Mouse (Mus musculus) olfactory bulb, adult 2 months (tissue): ENCODE measurements at regions not wholly inside any gene's neighbourhood (a gene's known extent, or its start where the extent isn't known, plus 50 kb on each side); places are given as distances from the start of the nearest gene placed in this dataset.

Experiments used
- H3K27ac ChIP-seq: fragments of 200-500 bp; 2 replicates; pipeline ENCODE4 v1.5.1; 2012; ENCODE audit warnings: low read depth, low read length; ENCODE audit not compliant: insufficient read depth
- H3K4me1 ChIP-seq: fragments of 200-500 bp; 2 replicates; pipeline ENCODE4 v1.6.1; 2012; ENCODE audit warnings: low read length; ENCODE audit not compliant: control insufficient read depth, insufficient read depth
- H3K4me3 ChIP-seq: fragments of 200-500 bp; 2 replicates; pipeline ENCODE4 v1.5.1; 2012; ENCODE audit warnings: mild to moderate bottlenecking, low read depth, low read length, moderate library complexity; ENCODE audit not compliant: insufficient read depth
- CTCF ChIP-seq: fragments of 200-500 bp; IDR thresholded peaks from 2 replicates; pipeline ENCODE4 v1.5.1; 2012; ENCODE audit warnings: low read depth, mild to moderate bottlenecking, low read length, moderate library complexity; ENCODE audit not compliant: insufficient read depth
- POLR2A ChIP-seq: fragments of 200-500 bp; IDR thresholded peaks from 2 replicates; pipeline ENCODE4 v1.6.1; 2012; ENCODE audit warnings: mild to moderate bottlenecking, low read depth, low read length, moderate library complexity; ENCODE audit not compliant: insufficient read depth
- WGBS: fragments of 180-500 bp; shearing (Covaris S2); methylation state at CpG from one replicate; pipeline ENCODE4 v1.1.7; 2018; 5-methylcytosine and 5-hydroxymethylcytosine counted together

GRCm38 (mm10) chr12:118569811-118570210 is 268.6 kb upstream of the Sp4 start:
- Histone ChIP-seq H3K27ac (no peak overlapping the region), H3K4me1 (no peaks in the 10 kb centered on the region), H3K4me3 (no peak overlapping the region)
- no peak for TF ChIP-seq CTCF
- no peak for TF ChIP-seq POLR2A
- WGBS, result 88% methylated on average over 2 of the region's 2 CpGs

- H3K27ac ChIP-seq, result no peak overlapping the region
- no peak for TF ChIP-seq POLR2A
- no peak for TF ChIP-seq CTCF
Measured at GRCm38 (mm10) chr12:118566681-118567080, 265.4 kb upstream of the Sp4 start.

DNA sequence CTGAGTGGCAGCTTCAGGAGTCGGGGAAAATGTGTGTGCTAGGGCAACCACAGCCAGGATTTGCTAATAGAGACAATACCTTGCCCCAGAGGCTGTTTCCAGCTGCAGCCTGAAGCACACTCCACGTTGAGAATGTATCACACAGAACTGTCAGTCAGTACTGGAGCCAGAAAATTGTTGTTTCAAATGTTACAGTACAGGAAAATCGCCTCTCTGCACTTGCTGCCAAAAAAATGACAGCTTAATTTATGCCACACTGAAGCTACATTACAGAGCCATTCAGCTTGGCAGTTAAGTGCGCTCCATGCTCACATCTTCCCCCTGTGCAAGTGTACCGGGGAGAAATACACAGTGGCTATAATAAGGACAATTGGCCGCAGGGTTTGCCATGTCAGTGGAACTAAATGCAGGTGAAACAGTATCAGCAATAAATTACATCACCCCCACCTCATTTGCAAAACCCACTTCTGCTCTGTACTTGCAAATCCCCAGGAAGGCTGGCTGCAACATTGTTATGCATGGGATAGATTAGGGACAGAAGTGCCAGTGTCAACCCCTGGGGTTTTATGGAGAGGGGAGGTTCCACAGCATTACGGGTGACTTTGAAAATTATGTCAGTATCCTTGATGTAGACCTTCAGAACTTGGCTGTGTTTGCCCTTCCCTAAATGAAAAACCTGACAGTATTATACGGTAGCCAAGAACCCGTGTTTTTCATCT is 263.3 kb upstream of the Sp4 start:
- Histone ChIP-seq H3K27ac (no peak overlapping the region), H3K4me1 (no peaks in the 10 kb centered on the region), H3K4me3 (no peak overlapping the region)
- WGBS, result 52% methylated on average over 9 of the region's 9 CpGs
- no peak for TF ChIP-seq POLR2A
- TF ChIP-seq CTCF, result no peak

More at GRCm38 (mm10) chr12:118566681-118567080, 265.4 kb upstream of the Sp4 start:
- Histone ChIP-seq H3K4me3 (no peak overlapping the region), H3K4me1 (no peaks in the 10 kb centered on the region)

GRCm38 (mm10) chr12:118562226-118562625 is 261.0 kb upstream of the Sp4 start:
- WGBS, result 63% methylated on average over 2 of the region's 2 CpGs
- no peak for TF ChIP-seq CTCF
- TF ChIP-seq POLR2A, result no peak
- Histone ChIP-seq H3K4me3 (no peak overlapping the region), H3K4me1 (no peaks in the 10 kb centered on the region), H3K27ac (no peak overlapping the region)

DNA sequence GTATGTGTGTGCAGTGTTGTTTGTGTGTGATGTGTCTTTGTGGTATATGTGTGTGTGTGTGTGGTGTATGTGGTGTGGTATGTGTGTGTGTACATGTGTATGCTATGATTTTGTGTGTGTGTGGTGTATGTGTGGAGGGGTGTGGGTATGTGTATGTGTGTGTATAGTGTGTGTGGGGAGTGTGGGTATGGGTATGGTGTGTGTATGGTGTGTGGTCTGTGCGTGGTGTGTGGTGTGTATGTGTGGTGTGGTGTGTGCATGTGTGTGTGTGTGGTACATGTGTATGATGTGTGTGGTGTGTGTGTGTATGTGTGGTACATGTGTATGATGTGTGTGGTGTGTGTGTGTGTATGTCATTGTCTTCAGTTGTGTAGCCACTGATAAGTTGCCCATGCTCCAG is 247.8 kb upstream of the Sp4 start:
- Histone ChIP-seq H3K4me1 (no peaks in the 10 kb centered on the region), H3K4me3 (no peak overlapping the region), H3K27ac (no peak overlapping the region)
- TF ChIP-seq CTCF (no peak), POLR2A (no peak)
- 83% methylated on average over 1 of the region's 1 CpGs for WGBS

- no peak overlapping the region for H3K4me3 ChIP-seq
- H3K27ac ChIP-seq, result no peak overlapping the region
- no peak for TF ChIP-seq CTCF
- TF ChIP-seq POLR2A, result no peak
- WGBS, result 52% methylated on average over 6 of the region's 6 CpGs
- no peaks in the 10 kb centered on the region for H3K4me1 ChIP-seq
Measured at GRCm38 (mm10) chr12:118540336-118540735, 239.1 kb upstream of the Sp4 start.

GRCm38 (mm10) chr12:118530514-118530913 is 229.3 kb upstream of the Sp4 start:
- H3K4me3 ChIP-seq, result no peak overlapping the region
- TF ChIP-seq POLR2A, result no peak

DNA sequence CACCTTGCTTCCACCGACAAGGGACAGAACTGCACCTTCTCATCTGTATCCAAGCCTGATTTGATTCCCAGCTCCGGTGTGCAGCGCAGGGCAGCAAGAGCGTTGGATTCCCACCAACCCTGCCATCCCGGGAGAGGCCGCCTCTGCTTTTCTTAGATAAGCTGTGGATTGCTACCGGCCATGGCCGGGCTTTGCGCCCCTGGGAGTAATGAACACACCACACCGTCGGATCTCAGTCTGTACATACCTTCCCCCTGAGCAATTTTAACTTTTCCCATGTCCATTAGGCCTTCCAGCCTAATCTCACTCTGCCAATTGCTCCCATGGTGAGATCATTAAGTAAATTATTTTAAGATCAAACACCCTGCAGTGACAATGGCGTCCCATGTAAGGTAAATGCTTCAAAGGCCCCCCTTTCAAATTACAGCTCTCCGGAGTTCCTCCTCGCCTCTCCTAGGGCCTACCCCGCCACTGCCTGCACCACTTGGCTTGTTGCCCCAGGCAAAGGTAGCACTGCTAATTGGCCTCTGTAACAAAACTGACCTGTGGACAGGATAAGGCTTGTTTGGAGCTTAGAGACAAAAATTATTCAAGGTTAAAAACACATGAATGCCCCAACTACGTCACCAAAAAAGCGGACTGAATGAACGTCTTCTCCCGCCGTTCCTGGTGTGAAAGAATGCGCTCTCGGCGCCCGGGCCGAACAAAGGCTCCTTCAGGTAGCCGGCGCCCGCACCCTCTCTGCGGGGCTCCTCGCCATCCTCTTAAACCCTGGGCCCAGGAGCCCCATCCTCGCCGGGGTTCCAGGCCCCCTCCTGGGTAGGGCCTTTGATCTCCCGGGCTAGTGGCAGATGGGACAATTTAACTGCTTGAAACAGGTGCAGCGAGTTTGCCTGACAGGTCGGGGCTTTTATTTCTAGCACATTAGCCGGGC is 228.5 kb upstream of the Sp4 start:
- Histone ChIP-seq H3K27ac (no peak overlapping the region), H3K4me1 (no peaks in the 10 kb centered on the region), H3K4me3 (no peak overlapping the region)
- WGBS, result 45% methylated on average over 36 of the region's 36 CpGs
- TF ChIP-seq POLR2A, result no peak
- no peak for TF ChIP-seq CTCF

More at GRCm38 (mm10) chr12:118530514-118530913, 229.3 kb upstream of the Sp4 start:
- Histone ChIP-seq H3K27ac (no peak overlapping the region), H3K4me1 (no peaks in the 10 kb centered on the region)
- WGBS, result 32% methylated on average over 10 of the region's 10 CpGs

GRCm38 (mm10) chr12:118521770-118522169 is 220.5 kb upstream of the Sp4 start:
- Histone ChIP-seq H3K4me1 (peaks cover 3% of the 10 kb centered on the region; the same call in 1 of the 2 replicates), H3K4me3 (no peak overlapping the region), H3K27ac (no peak overlapping the region)
- WGBS, result 77% methylated on average over 2 of the region's 2 CpGs
- TF ChIP-seq POLR2A (no peak), CTCF (no peak)
